Mouse (Mus musculus) right cerebral cortex, adult 2 months (tissue): ENCODE measurements around the gene Prps1l1.
A peak's percentile ranks its signal among the peaks of the same experiment; 100 is the strongest.

Experiments
- DNase-seq, 2 experiments: peaks; one replicate each; pipeline ENCODE4 v3.0.0; 2021 to 2022; ENCODE audit warnings: low spot score in 2 of 2

The Prps1l1 gene

DNA sequence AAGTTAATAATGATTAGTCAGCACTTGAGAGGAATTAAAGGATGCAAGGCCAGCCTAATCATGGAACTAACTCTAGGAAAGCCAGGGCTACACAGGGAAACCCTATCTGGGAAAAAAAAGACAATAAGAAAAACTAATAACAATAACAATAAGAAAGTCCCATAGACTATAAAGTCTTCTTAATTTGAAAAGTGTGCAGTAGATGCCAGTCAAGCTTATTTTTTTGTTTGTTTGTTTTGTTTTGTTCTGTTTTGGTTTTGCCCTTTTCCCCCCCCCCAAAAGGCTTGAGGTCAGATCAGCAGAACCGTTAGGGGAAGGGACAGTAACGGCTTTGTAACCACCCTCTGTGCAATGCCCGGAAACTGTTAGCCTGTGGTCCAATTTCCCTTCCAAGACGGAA lies at the start of gene Prps1l1:
Gene Prps1l1, plus strand, starts transcription at position 301 of the 400 bp plus-strand sequence.
- no peak for DNase-seq

DNA sequence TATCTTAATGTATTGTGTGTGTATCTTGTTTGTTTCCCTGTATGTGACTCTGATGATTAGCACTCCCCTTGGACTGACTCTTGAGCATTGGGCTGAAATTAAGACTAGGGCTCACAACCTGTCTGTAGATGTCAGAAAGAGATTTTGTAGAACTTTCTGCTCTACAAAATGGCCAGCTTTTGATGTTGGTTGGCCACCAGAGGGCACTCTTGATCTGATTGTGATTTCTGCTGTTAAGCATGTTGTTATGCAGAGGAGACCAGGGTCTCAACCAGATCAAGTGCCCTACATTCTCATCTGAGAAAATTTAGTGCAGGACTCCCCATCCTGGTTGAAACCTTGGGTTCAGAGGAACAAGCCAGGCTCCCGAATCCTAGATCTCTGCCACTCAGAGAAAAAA lies 46.6 kb upstream of the Prps1l1 start:
- no peak for DNase-seq

DNA sequence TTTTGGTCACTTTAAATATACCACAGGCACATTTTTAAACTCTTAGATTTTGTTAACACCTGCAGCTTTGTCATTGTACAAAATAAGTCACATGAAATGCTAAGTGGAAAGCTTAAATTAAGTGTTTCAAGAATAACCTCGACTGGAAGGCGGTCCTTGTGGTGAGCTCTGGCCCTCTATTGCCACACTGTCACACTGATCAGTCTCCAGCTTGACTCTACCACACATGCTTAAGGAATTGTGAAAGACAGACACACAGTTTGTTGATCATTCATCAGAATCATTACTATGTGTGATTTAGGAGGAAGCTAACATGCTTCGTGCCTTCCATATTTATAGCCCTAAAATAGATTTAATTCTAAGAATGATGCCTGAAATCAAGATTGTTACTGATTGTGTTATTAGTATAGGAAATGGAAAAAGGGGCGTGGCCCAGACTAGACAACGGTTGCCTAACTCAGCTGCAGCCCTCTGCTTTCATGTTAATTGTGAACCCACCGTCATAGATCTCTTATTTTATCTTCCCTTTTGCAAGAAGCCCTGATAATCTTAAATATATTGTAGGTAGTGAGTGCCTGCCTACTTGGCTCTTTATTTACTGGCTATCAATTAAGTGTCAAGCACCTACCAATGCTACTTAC lies 35.4 kb upstream of the Prps1l1 start:
- no peak for DNase-seq

DNA sequence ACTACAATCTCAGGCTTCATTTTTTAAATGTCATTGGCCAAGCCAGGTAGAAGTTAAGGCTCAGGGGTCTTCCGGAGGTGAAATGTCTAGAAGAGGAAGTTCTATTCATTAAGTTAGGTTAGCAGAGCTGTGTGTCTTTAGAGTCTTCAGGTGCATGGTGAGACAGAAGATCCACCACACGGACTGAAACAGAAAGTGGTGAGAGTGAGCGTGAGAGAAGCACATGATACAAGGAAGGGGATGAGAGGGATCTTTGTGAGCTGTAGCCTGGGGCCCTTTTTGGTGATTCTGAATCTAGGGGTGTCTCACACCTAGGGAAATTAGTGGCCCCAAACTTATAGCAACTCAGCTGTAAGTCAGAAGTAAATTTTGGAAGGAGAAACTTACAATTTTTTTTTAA lies 8.6 kb upstream of the Prps1l1 start:
- no peak for DNase-seq

DNA sequence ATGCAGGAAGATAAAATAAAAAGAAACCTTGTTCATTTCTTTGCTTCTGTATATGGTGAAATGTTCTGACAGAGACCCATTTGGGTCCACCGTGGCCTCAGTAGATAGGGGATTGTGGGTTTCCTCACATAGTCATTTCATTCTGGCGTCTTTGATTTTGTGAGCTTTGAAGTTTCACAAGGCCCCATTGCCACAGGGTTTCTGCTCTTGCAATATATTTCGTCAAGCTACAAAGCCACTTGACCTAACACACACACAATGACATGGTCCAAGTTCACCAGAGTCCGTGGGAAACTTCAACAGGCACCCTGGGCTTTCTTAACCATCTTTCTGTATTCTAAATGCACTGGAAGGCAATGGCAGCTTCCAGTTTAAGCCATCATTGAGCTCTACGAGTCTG lies 1.3 kb downstream of the Prps1l1 start:
- DNase-seq: no peak

DNA sequence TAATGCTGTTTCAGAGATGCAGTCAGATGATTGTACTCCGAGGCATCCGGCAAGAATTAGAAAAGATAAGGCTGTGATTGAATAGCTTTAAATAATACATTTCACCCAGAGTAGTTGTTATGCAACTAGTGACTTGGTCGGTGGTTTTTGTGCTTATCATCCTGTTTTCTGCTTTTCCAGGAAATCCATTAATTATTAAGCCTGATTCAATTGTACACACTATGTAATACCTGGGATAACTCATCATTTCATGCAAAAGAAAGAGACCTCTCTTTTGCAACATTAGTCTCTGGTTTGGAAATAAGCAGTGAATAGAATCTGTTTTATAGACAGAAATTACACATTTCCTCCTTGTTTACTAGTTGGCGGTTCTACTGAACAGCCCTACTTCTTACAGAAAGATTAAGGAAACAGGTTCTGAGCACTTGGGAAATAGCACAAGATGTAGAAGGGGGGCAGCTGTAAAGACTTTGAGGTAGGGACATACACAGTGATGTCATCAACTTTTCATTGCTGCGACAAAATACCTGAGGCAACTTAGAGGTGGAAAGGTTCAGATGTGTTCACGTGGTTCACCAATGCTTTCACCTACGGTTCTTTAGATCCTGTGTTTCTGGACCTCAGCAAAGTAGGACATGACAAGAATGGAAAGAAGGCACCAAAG lies 5.1 kb downstream of the Prps1l1 start:
- no peak for DNase-seq

DNA sequence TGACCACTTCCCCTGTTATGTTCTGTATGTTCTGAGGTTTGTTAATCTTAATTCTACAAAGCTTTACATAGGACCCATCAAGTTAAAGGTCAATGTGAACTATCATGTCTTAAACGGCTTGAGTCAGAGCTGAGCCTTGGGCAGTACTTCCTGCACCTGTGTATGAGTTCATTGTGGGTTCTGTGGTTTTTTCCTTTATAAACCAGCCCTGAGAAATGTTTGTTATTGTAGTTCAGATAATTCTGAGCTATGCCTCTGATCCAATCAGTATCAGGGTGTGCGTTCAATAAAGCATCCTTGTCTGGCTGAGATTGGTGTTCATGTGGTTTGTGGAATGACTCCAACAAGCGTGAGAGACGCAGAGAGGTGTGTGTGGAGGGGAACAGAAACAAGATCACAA lies 5.8 kb downstream of the Prps1l1 start:
- DNase-seq: no peak

DNA sequence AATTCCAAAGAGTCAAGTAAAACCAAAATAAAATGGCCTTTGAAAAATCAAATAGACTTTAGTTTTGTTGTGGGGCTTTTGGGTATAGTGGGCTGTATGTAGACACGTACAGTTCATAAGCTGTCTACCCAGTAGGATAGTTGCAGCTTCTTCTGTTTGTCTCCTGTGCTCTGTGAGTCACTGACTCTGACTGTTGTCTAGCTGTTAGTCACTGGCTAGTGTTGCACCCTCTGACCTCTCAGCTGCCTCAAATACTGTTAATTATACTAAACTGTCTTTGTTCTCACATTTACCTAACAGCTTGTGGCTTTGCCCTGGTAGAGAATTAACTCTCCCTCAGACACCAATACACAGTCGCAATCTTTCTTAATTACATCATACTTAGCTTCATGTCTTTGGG lies 7.3 kb downstream of the Prps1l1 start:
- no peak for DNase-seq

DNA sequence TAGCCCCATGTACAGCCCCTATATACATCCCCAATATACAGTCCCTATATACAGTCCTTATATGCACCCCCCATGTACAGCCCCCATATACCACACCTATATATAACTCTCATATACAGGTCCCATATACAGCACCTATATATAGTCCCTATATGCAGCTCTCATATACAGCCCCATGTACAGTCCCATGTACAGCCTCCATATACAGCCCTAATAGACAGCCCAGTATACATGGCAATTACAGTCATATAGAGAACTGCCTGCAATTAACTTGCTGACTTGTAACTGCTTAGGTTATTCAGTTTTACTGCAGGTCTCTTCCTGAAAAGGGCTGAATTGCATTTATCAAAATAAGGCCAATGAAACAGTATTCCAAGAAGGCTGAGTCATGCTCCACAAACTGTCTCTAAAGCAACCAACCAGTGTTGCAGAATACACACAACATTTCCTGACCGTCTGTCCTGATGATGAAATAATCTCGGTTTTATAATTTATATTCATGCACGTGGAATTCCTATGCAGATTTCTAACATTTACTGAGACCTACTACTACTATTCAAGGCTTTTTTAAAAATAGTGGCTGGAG lies 13.1 kb downstream of the Prps1l1 start:
- no peak for DNase-seq

DNA sequence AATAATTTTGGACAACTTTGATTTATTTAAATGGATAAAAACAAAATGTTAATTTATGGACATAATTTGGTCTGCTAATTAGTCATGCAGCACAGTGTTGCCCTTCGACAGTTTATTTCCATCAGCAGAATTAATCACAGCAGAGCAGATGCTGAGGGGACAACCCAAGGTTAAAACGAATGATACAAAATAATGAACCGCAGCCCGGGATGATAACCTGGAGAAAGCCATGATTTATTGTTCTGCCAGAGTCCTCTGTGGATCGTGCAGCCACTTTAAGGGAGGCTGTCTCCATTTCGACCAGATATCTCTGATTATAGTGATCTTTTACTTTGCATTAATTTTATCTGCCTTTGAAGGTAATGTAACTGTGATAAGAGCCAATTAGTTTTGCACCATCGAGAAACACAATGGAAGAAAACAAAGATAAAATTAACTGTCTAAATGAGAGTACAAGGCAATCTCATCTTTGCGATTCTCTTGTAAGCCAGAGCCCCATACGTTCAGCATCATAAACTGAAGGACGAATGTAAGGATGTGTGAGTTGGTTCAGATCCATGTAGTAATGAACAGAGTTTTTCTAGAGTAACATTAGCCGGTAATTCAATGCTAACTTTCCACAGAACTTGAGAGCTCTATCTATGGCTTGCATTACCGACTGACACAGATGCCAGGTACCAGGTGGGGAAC lies 14.4 kb downstream of the Prps1l1 start:
- DNase-seq: no peak

DNA sequence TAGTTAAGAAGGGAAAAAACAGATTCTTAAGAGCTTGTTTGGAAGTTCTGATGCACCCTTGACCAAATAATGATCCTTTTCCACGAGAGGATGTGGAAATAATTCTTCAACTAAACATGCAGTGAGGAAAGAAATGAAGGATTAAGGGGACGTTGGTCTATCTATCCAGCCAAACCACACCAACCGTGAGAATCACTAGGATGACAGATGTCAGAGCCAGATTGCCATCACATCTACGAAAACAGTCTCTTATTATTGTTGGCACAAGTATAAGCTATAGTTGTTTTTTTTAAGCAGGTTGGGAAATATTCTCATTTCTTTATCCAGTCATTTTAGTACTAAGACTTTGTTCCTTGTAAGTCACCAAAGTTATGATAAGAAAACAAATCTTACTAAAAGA lies 15.8 kb downstream of the Prps1l1 start:
- no peak for DNase-seq

DNA sequence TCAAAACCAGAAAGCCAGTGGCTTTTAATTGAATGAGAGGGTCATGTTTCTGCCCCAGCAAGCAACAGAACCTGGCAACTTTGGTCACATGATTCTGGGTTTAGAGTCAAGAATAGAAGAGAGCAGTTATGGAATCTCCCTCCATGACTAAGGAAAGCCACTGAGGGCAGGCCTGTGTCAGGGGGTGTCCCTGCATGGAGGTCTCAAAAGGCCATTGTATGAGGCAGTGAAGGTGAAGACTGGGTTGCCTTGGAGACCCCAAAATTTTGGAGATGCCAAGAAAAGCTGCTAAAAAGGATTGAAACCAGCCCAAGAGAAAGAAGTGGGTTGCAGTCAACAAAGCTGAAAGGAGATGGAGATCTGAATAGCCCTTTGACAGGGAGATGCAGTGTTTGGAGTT lies 21.2 kb downstream of the Prps1l1 start:
- DNase-seq: no peak

DNA sequence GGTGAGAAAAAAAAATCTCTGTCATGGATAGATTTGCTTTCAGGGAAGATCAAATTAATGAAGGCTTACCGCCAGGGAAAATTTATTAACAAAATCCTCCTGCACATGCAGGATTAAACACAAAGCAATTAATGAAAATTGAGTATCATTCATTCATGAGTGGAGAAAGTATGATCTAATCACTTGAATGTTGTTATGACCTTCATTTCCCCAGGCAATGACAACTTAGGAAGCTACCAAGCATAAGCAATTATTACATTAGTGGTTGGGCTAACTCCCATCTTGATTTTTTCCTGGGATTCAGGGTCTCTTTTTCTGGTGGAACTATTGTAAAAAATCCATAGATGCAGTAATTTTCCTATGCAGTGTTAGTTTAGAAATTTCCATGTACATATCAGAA lies 23.3 kb downstream of the Prps1l1 start:
- no peak for DNase-seq

DNA sequence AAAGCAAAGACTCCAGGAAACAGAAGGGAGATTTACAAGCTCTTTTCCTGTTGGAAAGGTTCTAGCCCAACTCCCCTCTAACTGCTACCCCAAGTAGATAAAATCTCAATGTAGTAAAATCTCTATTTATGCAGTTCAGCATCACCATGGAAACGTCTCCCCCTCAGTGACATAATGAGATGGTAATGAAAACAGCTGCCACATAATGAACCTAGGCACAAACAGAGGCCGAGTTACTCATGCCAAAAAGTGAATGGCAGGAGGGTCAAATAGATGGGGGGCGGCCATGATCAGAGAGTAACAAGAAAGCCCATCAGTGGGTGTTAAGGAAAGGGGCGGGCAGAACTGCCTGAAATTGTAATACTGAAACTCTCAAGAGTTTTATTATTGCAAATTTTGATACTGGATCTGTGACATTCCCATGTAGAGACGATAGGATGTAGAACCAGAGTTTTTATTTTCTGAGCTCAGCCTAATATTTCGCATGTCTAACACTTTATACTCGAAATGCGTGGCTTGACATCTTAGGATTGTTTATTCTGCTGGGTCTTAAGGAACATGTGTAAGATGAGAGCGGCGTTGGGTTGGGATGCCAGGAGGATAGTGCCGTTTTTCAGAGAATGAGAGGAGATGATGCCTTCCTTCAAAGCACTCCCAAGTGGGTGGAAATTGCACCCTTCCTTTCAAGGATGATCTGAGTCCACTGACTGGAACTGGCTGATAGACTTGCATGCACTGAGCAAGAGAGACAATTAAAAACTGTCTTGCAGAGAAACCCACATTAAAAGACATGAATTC lies 24.0 kb downstream of the Prps1l1 start:
- peak; percentile 22 to 44 for DNase-seq

DNA sequence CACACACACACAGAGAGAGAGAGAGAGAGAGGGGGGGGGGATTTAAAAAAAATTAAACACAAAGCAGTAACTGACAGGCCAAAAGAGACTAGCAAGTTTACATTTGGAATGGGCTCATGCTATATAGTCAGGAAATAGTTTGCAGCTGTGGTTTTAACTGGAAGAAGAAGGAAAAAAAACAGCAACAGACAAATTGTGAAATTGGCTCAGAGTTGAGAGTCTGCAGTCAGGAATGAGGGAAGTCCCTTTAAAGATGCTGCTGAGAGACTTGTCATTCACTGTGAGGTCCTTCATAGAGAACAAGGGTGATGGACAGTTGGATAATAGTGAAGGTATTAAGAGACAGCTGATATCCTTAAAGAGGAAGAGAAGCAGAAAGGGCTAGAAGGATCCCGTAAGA lies 26.9 kb downstream of the Prps1l1 start:
- no peak for DNase-seq

DNA sequence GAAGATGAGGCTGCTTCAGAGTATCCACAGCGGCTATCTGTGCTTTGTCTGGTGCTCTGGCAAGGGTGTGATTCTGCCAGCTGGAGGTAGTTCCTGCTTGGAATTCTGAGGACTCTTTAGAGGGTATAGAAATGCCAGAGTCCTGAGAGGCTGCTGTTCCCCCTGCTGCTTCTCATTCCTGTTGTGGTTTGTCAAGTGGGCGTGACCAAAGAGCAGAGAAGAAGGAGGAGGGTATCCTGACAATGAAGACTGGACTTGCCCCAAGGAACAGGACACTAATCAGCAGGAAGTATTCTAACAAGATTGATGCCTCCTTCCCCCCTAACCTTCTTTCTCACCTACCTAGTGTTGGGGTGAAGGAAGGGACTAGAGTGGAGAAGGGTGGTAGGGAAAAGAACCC lies 29.4 kb downstream of the Prps1l1 start:
- no peak for DNase-seq

DNA sequence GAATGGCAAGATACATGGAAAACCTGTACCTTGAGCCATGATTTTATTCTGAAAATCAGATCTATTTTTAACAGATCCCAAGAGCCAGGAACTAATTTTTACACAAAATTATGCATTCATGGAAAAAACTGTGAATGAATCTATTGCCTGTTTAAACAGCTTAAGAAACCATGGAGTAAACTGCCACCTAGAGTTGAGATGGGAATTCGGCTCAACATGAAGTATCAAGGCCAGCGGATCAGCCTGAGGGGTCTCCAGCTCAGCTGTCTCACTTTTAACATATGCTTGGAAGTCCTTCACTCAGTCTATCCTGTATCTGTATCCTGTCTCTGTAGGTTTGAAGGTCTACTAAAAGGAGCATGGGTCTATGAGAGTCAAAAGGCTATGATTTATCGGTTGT lies 31.5 kb downstream of the Prps1l1 start:
- peak in 1 of 2 experiments; percentile 31 for DNase-seq

DNA sequence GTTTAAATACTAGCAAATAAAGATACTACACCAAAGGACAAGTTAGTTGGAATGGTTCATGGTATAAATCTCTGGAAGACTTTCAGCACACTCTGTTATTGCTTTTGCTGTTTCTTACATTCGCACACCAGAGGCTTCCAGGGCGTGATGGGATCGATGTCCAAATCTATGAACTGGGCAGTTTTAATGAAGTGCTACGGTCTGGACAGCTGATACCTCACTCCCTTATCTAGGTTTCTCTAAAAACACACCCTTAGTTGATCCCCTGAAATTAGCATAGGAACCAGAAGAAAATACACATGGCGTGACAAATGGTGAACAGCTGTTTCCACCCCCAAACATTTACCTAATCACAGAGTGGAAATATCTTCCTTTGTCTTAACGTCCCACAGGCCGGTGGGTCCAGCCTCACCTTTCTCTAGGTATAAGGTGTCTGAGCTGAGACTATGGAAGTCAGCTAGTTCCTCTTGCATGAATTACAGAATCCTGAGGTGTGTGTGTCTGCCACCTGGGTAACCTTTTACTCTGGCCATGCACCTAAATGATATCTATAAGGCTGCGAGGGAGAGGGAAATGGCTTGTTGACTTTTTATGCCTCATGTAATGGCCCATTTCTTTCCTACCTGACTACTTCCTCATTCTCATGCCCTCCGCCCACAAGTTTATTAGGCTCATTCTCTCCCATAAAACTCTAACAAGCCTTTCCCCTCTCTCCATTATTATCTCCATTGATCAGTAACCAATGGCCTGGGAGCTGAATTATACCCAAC lies 32.1 kb downstream of the Prps1l1 start:
- no peak for DNase-seq

DNA sequence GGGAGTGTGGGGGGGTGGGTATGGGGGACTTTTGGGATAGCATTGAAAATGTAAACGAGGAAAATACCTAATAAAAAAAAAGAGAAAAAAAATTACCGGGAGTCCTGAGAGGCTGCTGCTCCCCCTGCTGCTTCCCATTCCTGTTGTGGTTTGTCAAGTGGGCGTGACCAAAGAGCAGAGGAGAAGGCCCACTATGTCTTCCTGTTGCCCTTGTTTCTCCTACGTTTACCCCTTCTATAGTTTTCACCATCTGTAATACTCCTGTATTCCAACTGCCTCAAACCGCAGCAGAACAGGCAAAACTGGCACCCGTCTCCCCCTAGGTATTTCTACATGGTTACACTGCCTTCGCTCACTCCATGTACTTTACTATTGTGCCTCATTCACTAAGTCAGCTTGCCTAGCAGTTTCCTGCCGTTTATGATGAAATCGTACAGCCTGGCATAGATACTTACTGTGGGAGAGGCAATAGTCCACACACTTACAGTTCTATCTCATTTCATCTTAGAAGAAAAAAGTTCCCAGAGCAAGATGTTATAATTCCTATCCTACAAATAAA lies 34.2 kb downstream of the Prps1l1 start:
- DNase-seq: no peak

DNA sequence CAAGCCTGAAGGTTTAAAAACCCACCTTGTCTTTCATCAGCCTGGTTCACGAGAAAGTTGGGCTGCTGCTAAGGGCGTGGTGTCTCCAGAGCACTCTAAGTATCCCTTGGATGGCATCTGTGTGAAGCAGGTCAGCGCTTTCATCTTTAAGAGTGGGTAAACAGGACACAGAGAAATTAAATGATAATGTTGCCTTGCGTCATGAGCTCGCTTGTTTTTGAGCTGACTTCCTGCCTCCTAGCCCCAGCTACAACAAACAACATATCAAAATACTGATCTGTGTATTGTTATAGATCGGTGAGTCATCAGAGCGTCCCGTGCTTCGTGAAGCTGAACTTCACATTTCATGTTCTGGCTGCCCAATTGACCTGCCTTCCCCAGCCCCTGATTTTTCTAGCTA lies 36.7 kb downstream of the Prps1l1 start:
- DNase-seq: no peak

DNA sequence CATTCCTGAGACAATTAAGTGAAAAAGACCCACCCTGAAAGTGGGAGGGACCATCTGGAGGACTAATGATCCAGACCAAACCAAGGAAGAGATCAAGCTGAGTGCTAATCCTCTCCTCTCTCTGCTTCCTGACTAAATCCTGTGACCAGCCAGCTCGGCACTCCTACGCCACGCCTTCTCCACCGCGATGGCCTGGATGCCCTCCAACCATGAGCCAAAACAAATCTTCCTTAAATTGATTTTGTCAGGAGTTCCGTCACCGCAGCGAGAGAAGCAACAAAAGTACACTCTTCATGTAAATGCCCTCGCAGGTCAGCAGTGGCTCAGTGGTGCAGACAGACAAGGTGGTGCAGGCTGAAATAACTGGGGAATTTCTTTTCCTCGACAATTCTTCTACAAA lies 37.5 kb downstream of the Prps1l1 start:
- DNase-seq: no peak
